7 mouse cellular contexts compared by ENCODE assay signal in genomic region chr4:103114184-103115111, GRCm38 (mm10). TPM values are rescaled to one million over a fixed set of nuclear protein-coding genes. Genes with fewer than 3 reads are reported as not detected.
DNase-seq lines count a peak whose midpoint lies in the region; ATAC-seq lines count a peak whose summit lies in the region.

TSS of gene Mier1 (plus strand) at chr4:103114390.
TSS of gene Wdr78 (minus strand) at chr4:103114555.

- peak; percentile 87 for ATAC-seq in granulocyte monocyte progenitor cell, adult 5-6 weeks (replicated peaks; ENCODE audit: poor library complexity, severe bottlenecking)
- peak; percentile 100 for ATAC-seq in midbrain, embryonic 13.5 days

- peak; percentile 96 for DNase-seq in adrenal gland, postnatal 10 days
- peak; percentile 98 for DNase-seq in embryonic facial prominence, embryonic 10.5 days (ENCODE audit: low spot score)
- peak; percentile 96 for DNase-seq in kidney, adult 11 months
- DNase-seq in limb, embryonic 10.5 days (ENCODE audit: low spot score): peak; percentile 96
- peak; percentile 96 for DNase-seq in spleen, adult 12 weeks (ENCODE audit: low spot score)

- no peaks in the 10 kb centered on the region for H3K9me3 ChIP-seq in embryonic facial prominence, embryonic 10.5 days
- no peaks in the 10 kb centered on the region for H3K9me3 ChIP-seq in limb, embryonic 10.5 days (replicated peaks)
- H3K9me3 ChIP-seq in midbrain, embryonic 13.5 days: no peaks in the 10 kb centered on the region

- H3K4me1 ChIP-seq in embryonic facial prominence, embryonic 10.5 days: peaks cover 29% of the 10 kb centered on the region
- peaks cover 27% of the 10 kb centered on the region for H3K4me1 ChIP-seq in limb, embryonic 10.5 days
- H3K4me1 ChIP-seq in midbrain, embryonic 13.5 days (replicated peaks): peaks cover 54% of the 10 kb centered on the region

- H3K4me3 ChIP-seq in embryonic facial prominence, embryonic 10.5 days: peak within 1 kb of the TSS; percentile 91
- peak within 1 kb of the TSS; percentile 85 for H3K4me3 ChIP-seq in limb, embryonic 10.5 days
- H3K4me3 ChIP-seq in midbrain, embryonic 13.5 days (replicated peaks): peak within 1 kb of the TSS; percentile 64

- H3K27me3 ChIP-seq in embryonic facial prominence, embryonic 10.5 days (replicated peaks; ENCODE audit: low read depth, poor library complexity, severe bottlenecking): no peaks in the 10 kb centered on the region
- H3K27me3 ChIP-seq in limb, embryonic 10.5 days (ENCODE audit: low read depth, poor library complexity, severe bottlenecking): no peaks in the 10 kb centered on the region
- H3K27me3 ChIP-seq in midbrain, embryonic 13.5 days: peaks cover 5% of the 10 kb centered on the region; the same call in 1 of the 2 replicates

- peak within 1 kb of the TSS; percentile 86 for H3K9ac ChIP-seq in midbrain, embryonic 13.5 days (replicated peaks)

- H3K36me3 ChIP-seq in embryonic facial prominence, embryonic 10.5 days (replicated peaks): peaks cover 23% of the 10 kb centered on the region
- peaks cover 26% of the 10 kb centered on the region for H3K36me3 ChIP-seq in limb, embryonic 10.5 days
- H3K36me3 ChIP-seq in midbrain, embryonic 13.5 days: peaks cover 4% of the 10 kb centered on the region; the same call in 1 of the 2 replicates

- H3K27ac ChIP-seq in embryonic facial prominence, embryonic 10.5 days (replicated peaks): peak within 1 kb of the TSS; percentile 100
- peak within 1 kb of the TSS; percentile 97 for H3K27ac ChIP-seq in limb, embryonic 10.5 days
- H3K27ac ChIP-seq in midbrain, embryonic 13.5 days: peak within 1 kb of the TSS; percentile 100

- H3K4me2 ChIP-seq in midbrain, embryonic 13.5 days (replicated peaks): peak within 1 kb of the TSS; percentile 73

- WGBS in embryonic facial prominence, embryonic 10.5 days: under 1% methylated on average over 89 of the region's 90 CpGs
- WGBS in limb, embryonic 10.5 days: 1% methylated on average over 84 of the region's 90 CpGs
- under 1% methylated on average over 64 of the region's 90 CpGs for WGBS in midbrain, embryonic 13.5 days

RNA-seq across cellular contexts. Expression of gene Mier1, which starts in this region (rescaled TPM):
- 10 to 100 TPM; 50.9 to 67.2 TPM for total RNA-seq in adrenal gland, postnatal 10 days (2021)
- polyA plus RNA-seq in embryonic facial prominence, embryonic 10.5 days (2016; fragmentation: Nextera tagmentation; extraction: Ambion mirVana): 38.7 and 44.3 TPM in 2 replicates
- total RNA-seq in granulocyte monocyte progenitor cell, adult 5-6 weeks (2014; fragmentation: Nextera tagmentation): 50.9 and 69.9 TPM in 2 replicates
- total RNA-seq in granulocyte monocyte progenitor cell, adult 5-6 weeks (2017): 60.5 and 63.6 TPM in 2 replicates
- polyA plus RNA-seq in limb, embryonic 10.5 days (2016; fragmentation: Nextera tagmentation; extraction: Ambion mirVana): 33.9 and 41.5 TPM in 2 replicates
- 34.6 and 39.3 TPM in 2 replicates for polyA plus RNA-seq in midbrain, embryonic 13.5 days (2015; fragmentation: Nextera tagmentation; extraction: Ambion mirVana)

RNA-seq across cellular contexts. Expression of gene Wdr78, which starts in this region (rescaled TPM):
- 1 to 10 TPM; 2.7 to 4.1 TPM for total RNA-seq in adrenal gland, postnatal 10 days (2021)
- 4.2 and 4.7 TPM in 2 replicates for polyA plus RNA-seq in embryonic facial prominence, embryonic 10.5 days (2016; fragmentation: Nextera tagmentation; extraction: Ambion mirVana)
- total RNA-seq in granulocyte monocyte progenitor cell, adult 5-6 weeks (2014; fragmentation: Nextera tagmentation): 1.7 and 8.1 TPM in 2 replicates
- 1.2 and 1.7 TPM in 2 replicates for total RNA-seq in granulocyte monocyte progenitor cell, adult 5-6 weeks (2017)
- polyA plus RNA-seq in limb, embryonic 10.5 days (2016; fragmentation: Nextera tagmentation; extraction: Ambion mirVana): 3.2 and 4.4 TPM in 2 replicates
- 4.8 and 4.9 TPM in 2 replicates for polyA plus RNA-seq in midbrain, embryonic 13.5 days (2015; fragmentation: Nextera tagmentation; extraction: Ambion mirVana)

Comparison
In these comparisons a context has a peak if more than half of its experiments do, and no peak if none do; other contexts are left out.
1. Peak in every context shown above with its lines: DNase-seq, ATAC-seq, H3K4me3 ChIP-seq and H3K27ac ChIP-seq.